Mouse (Mus musculus): ENCODE results near the gene Timm10.

- TF ChIP-seq GATA1 (IDR thresholded peaks at IDR 0.05; ENCODE audit: low read length) (no peak), TAL1 (IDR thresholded peaks at IDR 0.05; ENCODE audit: low read length) (no peak)
Measured at GRCm38 (mm10) chr2:84783840-84784566, 42.8 kb upstream of the Timm10 start.

Data from erythroblast, embryonic 14.5 days (primary cell).